Mouse (Mus musculus) adrenal gland, postnatal 4 days (tissue): ENCODE measurements at regions not wholly inside any gene's neighbourhood (a gene's known extent, or its start where the extent isn't known, plus 50 kb on each side); places are given as distances from the start of the nearest gene placed in this dataset.
"Not testable (repeated sequence)": the region's sequence is repeated elsewhere in the genome, so short reads cannot be mapped to it uniquely, and the experiment has no call there.

Source experiments
- DNase-seq, 2 experiments: peaks; one replicate each; pipeline ENCODE4 v3.0.0; 2021 to 2022; ENCODE audit warnings: low spot score in 2 of 2, mixed read lengths in 2 of 2

DNA sequence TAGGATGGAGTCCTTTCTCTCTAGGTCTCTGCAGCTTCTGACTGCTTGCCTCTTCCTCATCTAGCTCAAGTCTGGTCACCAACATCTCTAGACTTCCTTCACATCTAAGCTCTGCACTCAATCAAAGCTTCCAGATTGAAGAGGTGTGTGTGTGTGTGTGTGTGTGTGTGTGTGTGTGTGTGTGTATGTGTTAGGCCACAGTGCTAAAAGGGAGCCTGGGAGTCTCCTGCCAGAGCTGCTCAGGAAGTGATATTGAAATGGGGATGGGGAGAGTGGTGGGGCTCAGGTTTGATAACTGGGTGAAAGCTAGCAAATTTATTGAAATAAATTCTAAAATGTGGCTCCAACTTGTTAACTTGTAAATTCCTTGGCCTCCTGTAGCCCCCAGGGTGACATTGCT lies 73.3 kb downstream of the Gm31371 start:
- not testable (repeated sequence) for DNase-seq

DNA sequence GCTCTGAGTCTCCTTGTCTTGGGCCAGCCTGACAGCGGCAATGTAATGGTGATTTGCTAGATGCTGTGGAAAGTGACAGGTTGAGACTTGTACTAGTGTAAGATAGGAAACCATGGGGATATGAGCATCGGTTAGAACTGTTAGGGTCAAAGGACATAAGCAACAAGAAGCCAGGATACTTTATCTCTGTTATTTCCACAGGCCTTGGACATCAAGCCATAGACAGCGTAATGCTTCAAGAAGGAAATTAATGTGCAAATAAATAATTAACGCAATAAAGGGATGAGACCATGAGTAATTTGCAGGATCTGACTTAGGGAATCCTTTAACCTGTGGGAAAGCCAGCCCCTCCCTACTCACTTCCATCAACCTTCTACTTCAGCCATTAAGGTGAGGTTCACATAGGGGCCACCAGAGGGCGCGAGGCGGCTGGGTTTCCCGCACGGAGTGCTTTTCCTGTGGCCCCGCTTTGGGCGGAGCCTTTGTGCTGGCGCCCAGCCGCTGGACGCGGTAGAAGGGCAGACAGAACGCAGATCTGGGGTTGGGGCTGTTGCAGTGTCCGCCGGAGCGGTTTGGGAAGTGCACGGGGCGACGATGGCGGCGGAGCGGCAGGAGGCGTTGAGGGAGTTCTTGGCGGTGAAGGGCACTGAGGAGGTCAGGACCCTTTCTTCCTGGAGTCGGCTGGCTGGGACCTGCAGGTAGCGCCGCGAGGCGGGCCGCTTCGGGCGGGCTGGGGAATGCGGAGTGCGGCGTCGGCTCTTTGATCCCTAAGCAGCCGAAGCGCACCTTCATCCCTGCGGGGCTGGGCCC lies 76.5 kb downstream of the Gm31371 start:
- peak; percentile 20 to 26 for DNase-seq

DNA sequence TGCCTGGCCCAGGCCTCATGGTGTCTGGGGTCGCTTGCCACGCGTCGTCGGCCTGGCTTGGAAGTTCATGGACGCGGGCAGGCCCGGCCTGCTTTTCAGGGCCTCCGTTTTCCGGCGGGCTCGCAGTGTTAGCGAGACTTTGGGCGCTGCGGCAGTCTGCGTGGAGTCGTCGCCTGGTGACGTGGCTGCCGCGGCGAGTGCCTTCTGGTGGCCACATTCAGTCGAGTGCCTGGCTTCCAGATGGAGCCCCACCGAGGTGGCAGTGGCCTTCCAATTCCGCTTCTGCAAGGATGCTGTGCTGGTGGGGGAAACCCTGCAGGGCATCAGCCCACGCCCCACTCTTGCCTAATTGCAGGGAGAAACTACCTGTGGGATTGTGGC lies 77.1 kb downstream of the Gm31371 start:
- not testable (repeated sequence) for DNase-seq

DNA sequence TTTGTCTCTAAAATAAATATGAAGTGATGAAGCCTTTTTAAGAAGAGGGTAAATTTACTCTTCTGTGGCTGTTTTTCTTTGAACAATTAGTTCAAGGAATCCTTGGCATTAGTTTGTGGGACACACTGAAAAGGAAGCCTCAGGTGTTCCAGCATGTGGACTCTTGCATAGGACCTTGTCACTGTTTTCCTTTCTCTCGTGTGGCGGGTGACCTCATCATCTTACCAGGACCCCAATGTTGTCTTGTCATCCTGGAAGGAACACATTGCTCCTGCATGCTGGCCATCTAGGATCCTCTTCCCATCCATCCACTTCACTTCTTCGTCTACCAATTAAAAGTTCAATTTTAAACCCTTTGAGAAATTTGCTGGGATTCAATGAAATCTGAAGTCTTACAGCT lies 104.9 kb downstream of the Gm31371 start:
- peak; percentile 41 to 46 for DNase-seq

DNA sequence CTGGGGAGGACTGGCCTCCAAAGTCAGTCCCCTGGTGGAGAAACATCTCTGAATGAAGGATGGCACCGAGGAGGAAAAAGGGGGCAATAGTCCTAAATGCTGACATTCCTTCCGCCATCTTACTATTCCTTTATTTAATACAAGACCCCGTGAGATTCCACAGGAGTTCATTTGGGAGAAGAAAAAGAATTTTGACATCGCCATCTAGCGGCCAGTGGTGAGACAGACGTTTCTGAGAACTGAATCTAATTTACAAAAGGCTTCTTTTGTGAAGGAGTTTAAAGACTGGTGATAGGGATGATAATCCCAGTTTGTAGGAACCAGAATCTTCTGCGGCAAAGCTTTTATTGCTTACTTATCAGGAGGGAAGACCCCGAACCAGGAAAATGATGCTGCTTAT lies 107.8 kb downstream of the Gm31371 start:
- DNase-seq = not testable (repeated sequence)

DNA sequence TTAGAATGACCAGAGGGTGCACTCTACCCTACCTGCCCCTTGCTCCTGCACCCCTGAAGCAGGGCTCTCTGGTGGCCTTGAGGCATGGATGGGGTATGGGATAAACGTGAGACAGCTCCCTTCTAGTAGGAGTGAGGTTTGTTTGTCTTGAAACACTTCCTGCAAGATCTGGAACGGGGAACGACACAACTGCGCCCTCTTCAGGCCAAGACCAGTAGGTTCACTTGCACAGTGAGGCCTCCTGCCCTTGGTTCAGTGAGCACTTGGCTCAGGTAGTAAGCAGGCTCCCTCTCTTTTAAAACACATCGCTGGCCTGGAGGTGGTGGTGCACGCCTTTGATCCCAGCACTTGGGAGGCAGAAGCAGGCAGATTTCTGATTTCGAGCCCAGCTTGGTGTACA lies 110.1 kb downstream of the Gm31371 start:
- DNase-seq = not testable (repeated sequence)

DNA sequence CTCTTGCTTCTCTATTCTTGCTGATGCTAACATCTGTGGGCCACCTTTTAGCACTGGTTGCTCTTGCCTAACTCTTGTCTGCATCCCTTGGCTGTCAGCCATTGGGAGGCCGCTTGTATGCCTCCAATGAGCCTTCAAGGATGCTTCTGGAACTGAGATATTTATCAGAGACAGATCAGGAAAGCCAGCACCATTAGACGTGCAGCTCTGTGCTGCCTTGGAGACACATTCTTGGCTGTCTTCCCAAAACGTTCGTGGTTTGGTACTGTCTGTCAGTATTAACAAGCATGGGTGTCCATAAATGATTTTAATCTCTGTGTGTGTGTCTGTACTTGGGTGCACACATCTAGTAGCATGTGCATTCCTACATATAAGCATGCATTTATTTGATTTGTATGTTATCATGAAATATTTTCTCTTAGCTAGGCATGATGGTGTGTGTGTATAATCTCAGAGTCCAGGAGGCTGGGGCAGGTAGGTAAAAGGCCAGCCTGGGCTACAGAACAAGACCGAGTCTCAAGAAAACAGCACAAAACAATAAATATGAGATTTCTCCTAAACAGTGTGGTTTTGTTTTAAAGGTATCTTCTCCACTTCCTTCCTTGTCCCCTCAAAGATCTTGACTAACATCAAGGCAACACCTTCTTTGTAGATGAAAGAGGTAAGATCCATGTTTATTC lies 111.4 kb downstream of the Gm31371 start:
- not testable (repeated sequence) for DNase-seq

DNA sequence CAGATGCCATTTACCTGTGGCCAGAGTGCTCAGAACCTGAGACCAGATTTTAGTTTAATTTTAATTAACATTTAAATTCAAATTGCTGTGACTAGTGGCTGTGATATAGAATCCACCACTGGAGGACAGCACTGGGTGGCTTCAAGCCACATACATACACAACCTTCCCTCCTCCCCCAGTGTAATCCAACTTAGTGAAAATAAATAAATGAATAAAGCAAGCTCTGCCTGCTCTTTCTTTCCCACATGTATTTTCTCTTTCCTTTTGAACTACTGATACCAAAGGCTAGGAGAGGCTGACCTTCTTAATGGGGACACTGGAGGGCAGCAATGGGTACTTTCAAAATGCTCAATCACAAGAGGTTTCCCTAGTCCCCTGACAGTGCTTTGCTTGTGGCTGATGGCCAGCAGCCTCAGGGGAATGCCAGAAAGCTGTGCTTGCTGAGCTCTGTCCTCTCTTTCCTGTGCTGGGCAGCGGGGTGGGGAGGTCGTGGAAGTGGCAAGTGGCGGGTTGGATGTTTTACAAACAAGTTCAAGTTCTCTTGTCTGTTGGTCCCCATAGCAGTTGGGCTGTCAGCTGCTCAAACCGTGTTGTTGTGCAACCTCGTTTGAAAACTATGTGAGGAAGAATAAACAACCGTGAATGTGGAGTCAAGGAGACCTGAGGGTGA lies 112.4 kb downstream of the Gm31371 start:
- DNase-seq = not testable (repeated sequence)

DNA sequence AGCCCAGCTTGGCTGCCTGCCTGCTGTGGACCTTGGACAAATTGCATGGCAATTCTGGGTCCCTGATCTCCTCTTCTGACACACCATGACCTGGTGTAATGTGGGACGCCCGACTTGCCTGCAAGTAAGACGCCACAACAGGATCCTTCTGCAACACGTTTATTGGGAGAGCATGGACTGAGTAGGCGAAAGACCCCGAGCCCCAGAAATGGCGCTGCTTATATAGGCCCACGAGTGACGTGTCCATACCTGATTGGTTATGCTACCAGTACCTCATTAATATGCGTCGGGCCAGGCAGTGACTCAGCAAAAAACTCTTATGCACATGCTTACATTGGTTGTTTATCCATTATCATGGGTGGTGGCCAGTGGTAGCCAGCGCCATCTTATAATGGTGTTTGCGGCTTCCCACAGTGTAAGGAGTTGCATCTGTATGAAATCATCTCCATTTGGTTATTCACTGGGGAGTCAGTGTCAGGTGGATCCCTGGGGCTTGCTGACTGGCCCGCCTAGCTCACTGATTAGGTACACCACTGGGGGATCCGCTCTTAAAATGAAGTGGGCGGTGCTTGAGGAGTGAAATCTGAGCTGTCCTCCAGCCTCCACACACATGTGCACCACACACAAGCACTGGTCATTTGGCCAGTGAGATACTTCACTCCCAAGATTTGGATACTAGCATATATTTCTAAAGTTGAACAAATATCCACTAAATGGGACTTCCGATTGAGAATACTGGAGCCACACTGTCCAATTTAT lies 113.1 kb downstream of the Gm31371 start:
- DNase-seq = peak; percentile 46 to 49

DNA sequence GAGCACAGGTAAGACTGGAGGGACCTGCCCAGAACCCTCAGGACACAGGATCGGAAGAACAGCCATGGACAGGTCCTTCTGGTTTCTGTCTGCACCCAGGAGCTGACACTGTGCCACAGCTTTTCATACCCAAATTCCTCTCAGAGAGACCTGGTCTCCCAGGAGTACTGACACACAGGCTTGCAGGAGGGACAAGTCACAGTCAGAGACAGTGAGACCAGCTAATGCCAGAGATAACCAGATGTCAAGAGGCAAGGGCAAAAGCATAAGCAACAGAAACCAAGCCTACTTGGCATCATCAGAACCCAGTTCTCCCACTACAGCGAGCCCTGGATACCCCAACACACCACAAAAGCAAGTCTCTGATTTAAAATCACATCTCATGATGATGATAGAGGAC lies 122.3 kb downstream of the Gm31371 start:
- DNase-seq = not testable (repeated sequence)

DNA sequence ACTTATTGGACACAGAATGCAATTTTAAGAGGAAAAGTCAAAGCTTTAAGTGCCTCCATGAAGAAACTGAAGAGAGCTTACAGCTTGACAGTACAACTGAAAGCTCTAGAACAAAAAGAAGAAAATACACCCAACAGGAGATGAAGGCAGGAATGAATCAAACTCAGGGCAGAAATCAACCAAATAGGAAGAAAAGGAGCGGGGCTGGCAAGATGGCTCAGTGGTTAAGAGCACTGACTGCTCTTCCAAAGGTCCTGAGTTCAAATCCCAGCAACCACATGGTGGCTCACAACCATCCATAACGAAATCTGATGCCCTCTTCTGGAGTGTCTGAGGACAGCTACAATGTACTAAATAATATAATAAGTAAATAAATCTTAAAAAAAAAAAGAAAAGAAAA lies 124.8 kb downstream of the Gm31371 start:
- not testable (repeated sequence) for DNase-seq

DNA sequence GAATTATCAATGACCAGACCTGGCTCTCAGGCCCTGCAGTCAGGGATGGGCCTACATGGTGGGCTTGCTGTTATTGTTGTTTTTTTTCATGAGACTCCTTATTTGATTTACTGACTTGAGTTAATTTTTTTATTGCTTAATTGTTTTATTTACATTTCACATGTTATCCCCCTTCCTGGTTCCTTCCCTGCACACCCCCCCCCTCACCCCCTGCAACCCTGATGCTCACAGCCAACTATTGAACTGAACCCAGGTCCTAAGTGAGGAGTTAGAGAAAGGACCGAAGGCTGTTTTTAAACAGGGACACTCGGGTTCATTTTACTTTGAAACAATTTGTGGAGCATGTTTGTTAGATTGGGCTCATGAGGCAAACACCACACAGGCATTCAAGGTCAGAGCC lies 126.9 kb downstream of the Gm31371 start:
- not testable (repeated sequence) for DNase-seq

DNA sequence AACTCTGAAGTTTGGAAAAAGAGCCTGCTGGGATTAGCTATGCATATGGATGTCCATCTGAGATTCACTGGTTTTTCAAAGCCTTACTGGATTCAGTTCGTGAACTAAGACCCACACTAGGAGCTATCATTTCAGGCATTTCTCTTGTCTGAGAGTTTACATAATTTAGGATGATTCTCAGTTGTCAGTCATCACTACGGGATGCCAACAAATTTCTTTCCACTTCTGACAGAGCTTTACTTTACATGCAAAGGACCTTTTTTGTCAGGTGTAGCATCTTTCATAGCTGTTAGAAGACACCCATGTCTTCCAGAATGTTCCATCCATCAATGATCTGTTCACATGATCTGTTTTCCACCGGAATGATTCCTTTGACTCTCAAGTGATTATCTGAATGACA lies 154.4 kb downstream of the Gm31371 start:
- peak; percentile 1 to 7 for DNase-seq

DNA sequence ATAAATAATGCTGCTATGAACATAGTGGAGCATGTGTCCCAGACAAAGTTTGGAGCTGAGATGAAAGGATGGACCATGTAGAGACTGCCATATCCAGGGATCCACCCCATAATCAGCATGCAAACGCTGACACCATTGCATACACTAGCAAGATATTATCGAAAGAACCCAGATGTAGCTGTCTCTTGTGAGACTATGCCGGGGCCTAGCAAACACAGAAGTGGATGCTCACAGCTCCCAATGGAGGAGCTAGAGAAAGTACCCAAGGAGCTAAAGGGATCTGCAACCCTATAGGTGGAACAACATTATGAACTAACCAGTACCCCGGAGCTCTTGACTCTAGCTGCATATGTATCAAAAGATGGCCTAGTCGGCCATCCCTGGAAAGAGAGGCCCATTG lies 194.9 kb downstream of the Gm31371 start:
- DNase-seq = not testable (repeated sequence)

DNA sequence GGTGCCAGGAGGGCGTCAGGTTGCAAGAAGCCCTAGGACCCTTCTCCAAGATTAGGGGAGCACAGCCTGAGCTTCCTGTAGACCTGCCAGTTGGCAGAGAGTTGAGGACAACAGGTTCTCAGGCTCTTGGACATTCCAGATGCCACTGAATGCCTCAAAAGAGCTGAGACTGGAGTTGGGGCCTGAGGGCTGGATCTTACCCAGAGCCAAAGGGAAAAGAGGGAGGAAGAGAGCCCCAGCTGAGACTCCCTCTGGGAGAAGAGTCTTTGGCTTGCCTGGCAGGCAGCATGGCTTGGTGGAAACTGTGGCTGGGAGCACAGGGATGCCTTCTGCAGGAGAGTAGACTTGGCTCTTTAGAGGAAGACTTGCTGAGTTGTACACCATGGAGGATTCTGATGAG lies 197.0 kb downstream of the Gm31371 start:
- DNase-seq = not testable (repeated sequence)

DNA sequence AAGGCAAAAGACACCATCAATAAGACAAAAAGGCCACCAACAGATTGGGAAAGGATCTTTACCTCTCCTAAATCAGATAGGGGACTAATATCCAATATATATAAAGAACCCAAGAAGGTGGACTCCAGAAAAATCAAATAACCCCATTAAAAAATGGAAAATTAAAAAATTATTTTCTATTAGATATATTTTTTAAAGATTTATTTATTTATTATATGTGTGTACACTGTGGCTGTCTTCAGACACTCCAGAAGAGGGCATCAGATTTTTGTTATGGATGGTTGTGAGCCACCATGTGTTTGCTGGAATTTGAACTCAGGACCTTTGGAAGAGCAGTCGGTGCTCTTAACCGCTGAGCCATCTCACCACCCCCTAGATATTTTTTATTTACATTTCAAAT lies 199.2 kb downstream of the Gm31371 start:
- not testable (repeated sequence) for DNase-seq

DNA sequence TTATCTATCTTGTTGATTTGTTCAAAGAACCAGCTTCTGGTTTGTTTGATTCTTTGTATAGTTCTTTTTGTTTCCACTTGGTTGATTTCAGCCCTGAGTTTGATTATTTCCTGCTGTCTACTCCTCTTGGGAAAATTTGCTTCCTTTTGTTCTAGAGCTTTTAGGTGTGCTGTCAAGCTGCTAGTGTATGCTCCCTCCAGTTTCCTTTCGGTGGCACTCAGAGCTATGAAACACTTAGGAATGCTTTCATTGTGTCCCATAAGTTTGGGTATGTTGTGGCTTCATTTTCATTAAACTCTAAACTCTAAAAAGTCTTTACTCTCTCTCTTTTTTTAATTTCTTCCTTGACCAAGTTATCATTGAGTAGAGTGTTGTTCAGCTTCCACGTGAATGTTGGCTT lies 204.0 kb downstream of the Gm31371 start:
- not testable (repeated sequence) for DNase-seq

DNA sequence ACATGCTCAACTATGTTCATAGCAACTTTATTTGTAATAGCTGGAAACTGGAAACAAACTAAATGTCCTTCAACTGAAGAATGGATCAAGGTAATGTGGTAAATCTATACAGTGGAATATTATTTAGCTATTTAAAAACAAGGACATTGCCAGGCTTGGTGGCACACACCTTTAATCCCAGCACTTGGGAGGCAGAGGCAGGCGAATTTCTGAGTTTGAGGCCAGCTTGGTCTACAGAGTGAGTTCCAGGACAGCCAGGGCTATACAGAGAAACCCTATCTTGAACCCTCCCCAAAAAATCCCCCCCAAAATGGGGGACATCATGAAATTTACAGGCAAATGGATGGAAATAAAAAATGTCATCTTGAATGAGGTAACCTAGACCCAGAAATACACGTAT lies 213.6 kb downstream of the Gm31371 start:
- DNase-seq = not testable (repeated sequence)

DNA sequence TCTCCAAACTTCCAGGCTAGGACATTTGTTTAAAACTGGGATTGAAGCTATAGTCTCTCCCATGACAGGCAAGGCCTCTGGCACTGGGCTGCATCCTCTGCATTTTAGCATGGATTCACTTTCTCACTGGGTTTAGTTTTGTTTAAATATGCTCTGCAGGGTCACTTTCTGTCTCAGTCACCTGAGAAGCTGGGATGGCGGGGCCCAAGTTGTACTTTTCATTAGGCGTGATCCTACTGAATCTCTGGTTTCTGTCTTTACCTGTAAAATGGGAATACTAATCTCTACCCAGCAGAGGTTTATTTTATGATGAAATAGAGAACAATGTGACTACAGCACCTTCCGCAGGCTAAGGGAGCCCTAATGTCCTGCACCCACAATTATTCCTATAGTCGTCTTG lies 216.4 kb downstream of the Gm31371 start:
- peak in 1 of 2 experiments; percentile 10 for DNase-seq

DNA sequence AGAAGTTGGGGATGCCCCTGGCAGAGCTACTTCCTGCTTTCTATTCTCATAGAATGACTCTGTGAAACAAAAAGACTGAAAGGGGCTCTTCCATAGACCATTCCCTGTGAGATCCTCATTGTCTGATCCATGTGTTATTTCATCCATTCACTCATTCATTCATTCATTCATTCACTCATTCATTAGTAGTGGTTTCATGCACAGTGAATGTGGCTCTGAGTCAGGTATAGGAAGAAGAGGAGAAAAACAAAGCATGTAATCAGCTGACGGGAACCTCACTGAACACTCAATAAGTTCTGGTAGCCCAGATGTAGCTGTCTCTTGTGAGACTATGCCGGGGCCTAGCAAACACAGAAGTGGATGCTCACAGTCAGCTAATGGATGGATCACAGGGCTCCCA lies 217.0 kb downstream of the Gm31371 start:
- not testable (repeated sequence) for DNase-seq

DNA sequence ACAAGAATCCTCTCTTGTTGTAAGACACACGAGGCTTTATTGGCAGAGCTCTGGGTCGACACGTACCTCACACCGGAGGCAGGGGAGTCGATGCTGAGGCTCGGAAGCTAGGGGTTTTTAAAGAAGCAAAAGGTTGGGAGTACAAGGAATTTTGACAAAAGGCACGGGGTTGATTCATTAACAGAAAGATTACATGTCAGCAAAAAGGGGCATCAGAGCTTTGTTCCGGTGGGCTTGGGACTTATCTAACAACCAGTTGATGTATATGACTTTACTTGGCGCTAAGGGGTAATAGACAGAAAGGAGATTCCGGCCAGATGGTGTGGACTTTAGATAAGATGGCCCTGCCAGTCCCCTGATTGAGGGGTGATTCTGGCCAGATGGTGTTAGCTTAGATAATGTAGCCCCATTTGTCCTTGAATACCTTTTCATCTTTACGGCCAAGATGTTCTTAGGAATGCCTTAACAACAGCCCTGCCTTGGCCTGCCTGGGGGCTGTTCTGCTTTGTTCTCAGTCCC lies 218.3 kb downstream of the Gm31371 start:
- DNase-seq = not testable (repeated sequence)
